Mouse (Mus musculus) spleen, postnatal 10 days (tissue): ENCODE results near the gene AU018091.
"Not testable (repeated sequence)": the region's sequence is repeated elsewhere in the genome, so short reads cannot be mapped to it uniquely, and the experiment has no call there.

ENCODE experiments used
- DNase-seq, 2 experiments: peaks; one replicate each; pipeline ENCODE4 v3.0.0; 2021 to 2022; ENCODE audit warnings: low spot score in 2 of 2

The AU018091 gene

DNA sequence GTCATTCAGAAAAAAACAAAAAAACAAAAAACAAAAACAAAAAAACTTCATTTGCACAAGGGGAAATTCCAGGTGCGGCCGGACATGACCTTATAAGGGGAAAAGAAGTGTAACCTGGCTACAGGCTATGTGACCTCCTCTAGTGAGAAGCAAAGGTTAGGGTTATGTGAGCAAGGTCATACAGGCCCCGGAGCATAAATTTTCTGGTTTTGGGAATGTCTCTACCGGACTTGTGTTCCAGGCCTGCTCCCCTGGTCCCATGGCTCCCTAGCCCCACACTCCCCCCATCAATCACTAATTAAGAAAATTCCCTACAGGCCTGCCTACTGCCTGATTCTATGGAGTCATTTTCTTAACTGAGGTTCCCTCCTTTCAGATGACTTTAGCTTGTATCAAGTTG, 2.7 kb downstream of the AU018091 start:
- DNase-seq = no peak

DNA sequence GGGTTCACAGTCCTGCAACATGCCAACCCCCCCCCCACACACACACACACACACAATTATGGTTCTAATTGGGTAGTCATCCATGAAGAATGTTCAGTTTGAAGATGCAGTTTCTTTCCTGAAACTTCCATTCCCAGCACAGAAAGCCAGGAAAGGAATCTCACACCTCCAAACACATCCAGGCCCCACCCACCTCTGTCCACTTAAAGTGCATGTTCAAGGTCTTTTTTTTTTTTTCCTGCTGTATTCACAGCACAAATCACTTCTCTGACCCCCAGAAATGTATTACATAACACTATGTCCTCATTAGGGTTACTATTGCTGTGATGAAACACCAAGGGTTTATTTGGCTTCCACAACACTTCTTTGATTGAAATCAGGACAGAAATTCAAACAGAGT, 4.0 kb downstream of the AU018091 start:
- DNase-seq = no peak

DNA sequence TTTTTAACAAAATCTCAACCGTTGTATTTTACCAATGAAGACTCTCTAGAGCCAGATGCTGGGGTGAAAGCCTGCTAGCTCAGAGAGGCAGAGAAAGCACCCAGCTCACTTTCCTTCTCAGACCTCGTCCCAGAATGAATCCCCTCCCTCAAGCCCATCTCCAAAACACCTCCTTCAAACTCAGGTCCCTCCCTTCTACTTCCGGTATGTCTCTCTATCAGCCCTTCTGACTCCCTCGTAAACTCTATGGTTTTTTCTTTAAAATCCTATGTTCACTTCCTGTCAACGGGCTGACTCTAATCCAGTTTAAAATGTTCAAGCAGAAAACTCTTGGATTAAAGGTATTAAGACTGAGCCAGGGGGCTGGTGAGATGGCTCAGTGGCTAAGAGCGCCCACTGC, 4.6 kb downstream of the AU018091 start:
- no peak for DNase-seq

DNA sequence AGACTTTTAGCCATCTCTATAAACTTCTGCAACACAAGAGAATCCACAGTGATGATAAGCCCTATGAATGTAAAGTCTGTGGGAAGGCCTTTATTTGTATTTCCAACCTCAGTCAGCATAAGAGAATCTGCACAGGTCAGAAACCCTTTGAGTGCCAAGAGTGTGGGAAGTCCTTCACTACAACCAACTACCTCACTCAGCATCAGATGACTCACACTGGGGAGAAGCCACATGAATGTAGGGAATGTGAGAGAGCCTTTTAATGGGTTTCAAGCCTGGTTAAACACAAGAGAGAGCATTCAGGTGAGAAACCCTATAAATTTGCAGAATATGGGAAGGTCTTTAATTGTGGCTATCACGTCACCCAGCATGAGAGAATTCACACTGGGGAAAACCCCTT, 18.6 kb downstream of the AU018091 start:
- DNase-seq = no peak

DNA sequence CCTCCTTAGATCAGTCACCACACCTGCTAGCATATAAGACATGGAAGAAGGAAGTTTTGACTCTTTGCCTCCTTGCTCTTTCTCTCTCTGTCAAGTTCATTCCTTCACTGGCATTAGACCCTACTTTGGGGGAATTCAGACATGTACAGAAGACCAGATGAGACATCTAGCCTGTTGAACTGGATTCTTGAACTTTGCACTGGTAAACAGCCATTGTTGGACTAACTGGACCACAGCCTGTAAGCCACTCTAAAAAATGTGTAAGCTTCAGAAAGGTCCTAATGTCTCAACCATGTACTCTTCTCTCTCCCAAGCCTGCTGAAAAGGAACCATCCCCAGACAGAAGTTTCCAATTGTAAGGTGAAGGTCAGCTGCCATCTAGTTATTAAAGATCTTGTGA, 22.9 kb downstream of the AU018091 start:
- DNase-seq = no peak

DNA sequence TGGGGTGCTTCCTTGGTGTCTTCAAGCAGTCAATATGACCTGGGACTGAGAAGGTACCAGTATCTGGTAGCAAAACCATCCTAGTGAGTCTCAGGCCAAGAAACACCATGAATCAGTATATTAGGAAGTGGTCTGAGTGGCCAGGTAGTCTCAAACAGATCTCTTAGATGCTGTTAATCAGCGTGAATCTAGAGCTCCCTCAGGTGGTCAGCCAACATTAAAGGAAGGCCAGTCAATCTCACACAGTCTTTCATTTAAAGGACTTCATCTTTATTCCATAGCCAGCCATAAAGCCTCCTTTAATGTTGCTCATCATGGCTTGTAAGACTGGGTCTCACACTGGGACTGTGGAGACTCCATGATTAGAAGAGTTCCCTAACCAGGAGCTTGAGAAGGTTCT, 25.7 kb downstream of the AU018091 start:
- no peak for DNase-seq

DNA sequence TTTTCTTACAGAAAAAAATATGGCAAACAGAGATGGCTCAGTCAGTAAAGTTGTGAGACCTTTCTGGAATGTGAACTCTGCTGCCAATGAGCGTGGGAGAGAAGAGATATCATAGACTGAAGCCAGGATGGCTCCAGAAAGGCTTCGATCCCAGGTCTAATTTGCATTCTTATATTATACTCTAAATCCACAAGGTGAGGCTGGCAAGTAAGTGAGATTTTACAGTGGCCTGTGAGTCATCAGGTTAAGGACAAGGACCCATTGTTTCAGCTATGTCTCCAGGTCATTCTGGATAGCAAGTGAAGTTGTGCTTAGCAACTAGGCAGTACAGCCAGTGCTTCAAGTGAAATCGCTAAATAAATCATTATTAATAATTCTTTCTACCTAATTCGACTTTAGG, 33.4 kb downstream of the AU018091 start:
- no peak for DNase-seq

DNA sequence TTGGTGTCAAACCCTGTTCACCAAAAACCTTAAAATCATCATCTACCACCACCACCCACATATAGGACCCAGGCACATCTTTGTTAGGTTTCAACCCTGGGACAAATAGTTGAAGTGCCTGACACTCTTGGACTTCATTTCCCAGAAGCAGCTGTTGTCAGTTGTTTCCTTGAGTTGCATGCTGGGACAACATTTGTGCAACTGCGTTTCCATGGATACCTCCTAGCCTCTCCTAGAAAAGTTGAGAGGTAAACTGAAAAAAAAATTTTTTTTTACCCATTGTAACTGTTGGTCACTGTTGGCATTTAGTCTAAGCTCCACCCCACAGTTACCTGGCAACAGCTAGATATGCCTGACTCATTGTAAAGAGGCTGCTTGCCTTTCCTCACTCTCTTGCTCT, 34.3 kb downstream of the AU018091 start:
- no peak for DNase-seq

DNA sequence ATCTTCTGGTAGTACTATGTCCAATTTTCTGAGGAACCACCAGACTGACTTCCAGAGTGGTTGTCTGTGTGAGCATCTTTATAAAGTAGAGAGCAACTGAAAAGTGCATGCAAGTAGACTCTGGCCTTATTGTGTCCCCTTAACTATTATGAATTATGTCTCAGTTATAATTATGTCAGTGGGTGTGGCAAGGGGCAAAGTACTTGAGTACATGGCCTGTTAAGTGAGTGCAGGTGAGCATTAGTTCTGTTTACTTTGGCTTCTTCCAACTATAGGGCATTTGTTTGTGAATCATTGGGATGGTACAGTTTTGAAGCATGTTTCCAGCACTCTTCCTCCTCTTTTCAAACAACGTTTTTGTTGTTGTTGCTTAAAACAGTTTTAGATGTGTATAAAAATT, 38.7 kb downstream of the AU018091 start:
- no peak for DNase-seq

DNA sequence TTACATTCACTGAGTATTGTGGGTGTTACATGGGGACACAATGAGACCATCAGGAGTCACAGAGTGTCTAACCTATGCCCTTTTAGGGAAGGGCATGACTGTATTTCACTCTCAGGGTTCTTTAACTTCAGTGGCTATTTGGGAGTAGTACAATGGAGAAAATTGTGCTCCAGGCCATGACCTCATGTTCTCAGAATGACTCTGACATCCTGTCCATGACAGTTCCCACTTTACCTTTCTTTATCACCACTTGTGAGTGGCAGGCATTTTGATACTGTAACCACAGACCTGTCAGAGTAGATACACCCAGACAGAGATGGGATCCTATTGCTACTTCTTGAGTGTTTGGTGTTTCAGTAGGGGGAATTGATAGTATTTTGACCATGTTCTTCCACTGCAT, 40.4 kb downstream of the AU018091 start:
- DNase-seq = not testable (repeated sequence)

DNA sequence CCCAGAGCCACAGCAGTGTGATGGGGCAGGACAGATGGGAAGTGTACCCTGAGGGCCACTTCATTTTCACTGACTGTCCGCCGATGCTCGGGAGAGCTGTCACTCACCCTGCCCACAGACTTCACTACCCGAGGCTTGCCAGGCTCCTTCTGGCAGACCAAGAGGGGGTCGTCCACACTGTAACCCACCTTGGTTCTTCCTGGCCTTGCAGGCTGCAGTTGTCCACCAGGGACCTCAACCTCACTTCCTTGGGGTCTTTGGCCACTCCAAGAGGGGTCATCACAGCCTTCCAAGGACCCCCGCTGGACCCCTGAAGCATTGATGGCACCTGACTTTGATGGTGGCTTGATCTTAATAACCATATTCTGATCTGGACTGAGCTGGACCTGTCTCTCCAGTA, 57.8 kb downstream of the AU018091 start:
- DNase-seq = not testable (repeated sequence)

DNA sequence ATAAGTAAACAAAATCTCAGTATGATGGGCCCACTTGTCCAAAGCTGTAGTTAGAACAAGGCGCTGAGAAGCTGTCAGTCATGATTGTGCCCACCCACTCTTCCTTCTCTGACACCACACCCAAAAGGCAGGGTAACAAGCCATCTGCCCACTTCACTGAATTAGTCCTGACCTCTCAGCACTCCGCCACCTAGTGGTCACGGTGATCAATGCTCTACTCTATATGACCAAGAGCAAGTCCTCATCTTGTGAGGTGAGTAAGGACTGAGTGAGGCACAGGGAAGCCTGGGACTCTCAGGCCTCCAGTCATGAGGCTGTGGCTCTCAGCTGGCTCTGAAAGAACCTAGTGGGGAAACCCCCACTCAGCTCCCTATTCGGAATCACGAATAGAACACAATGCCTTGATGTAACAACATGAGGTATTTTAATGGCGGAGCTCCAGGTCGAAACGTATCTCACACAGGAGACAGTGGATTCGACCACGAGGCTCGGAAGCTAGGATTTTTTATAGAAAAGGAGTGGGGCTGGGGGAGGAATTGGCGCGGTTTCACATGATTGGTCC, 62.4 kb downstream of the AU018091 start:
- DNase-seq = not testable (repeated sequence)
